Mouse (Mus musculus): ENCODE data around the gene Bcl2l15.
"Not testable (repeated sequence)": the region's sequence is repeated elsewhere in the genome, so short reads cannot be mapped to it uniquely, and the experiment has no call there.

Gene Bcl2l15

GRCm38 (mm10) chr3:103832426-103832825 is at the start of gene Bcl2l15:
Bcl2l15 (plus strand) TSS chr3:103832601.
- no peak for DNase-seq

- no peak for DNase-seq
Observed at GRCm38 (mm10) chr3:103782844-103783609, 49.4 kb upstream of the Bcl2l15 start.

- DNase-seq: no peak
Observed at GRCm38 (mm10) chr3:103787225-103787624, 45.2 kb upstream of the Bcl2l15 start.

GRCm38 (mm10) chr3:103789096-103789495 is 43.3 kb upstream of the Bcl2l15 start:
- no peak for DNase-seq

GRCm38 (mm10) chr3:103789891-103790345 is 42.5 kb upstream of the Bcl2l15 start:
- DNase-seq: peak; percentile 38

- DNase-seq: no peak
Observed at GRCm38 (mm10) chr3:103790346-103791145, 41.9 kb upstream of the Bcl2l15 start.

GRCm38 (mm10) chr3:103791230-103792110 is 40.9 kb upstream of the Bcl2l15 start, which contains the start of gene Hipk1:
Hipk1 (minus strand) TSS chr3:103791563.
- DNase-seq: peak; percentile 92

- DNase-seq: not testable (repeated sequence)
Observed at GRCm38 (mm10) chr3:103792111-103792406, 40.3 kb upstream of the Bcl2l15 start.

- DNase-seq: no peak
Observed at GRCm38 (mm10) chr3:103792566-103792965, 39.8 kb upstream of the Bcl2l15 start.

GRCm38 (mm10) chr3:103796389-103796788 is 36.0 kb upstream of the Bcl2l15 start:
- DNase-seq: no peak

GRCm38 (mm10) chr3:103799507-103799906 is 32.9 kb upstream of the Bcl2l15 start:
- DNase-seq: no peak

- peak; percentile 94 for DNase-seq
Observed at GRCm38 (mm10) chr3:103801631-103802531, 30.5 kb upstream of the Bcl2l15 start.

- peak; percentile 65 for DNase-seq
Observed at GRCm38 (mm10) chr3:103802861-103803260, 29.5 kb upstream of the Bcl2l15 start.

- DNase-seq: no peak
Observed at GRCm38 (mm10) chr3:103805671-103806070, 26.7 kb upstream of the Bcl2l15 start.

- peak; percentile 86 for DNase-seq
Observed at GRCm38 (mm10) chr3:103808891-103809798, 23.3 kb upstream of the Bcl2l15 start, which contains the start of the genes Dclre1b, Ap4b1 and Gm43064. Dclre1b (minus strand) TSS chr3:103809444. Ap4b1 (plus strand) TSS chr3:103809520. Gm43064 (plus strand) TSS chr3:103809573.

GRCm38 (mm10) chr3:103809799-103810150 is 22.6 kb upstream of the Bcl2l15 start:
- DNase-seq: no peak

GRCm38 (mm10) chr3:103810967-103811366 is 21.4 kb upstream of the Bcl2l15 start:
- DNase-seq: no peak

GRCm38 (mm10) chr3:103827548-103827947 is 4.9 kb upstream of the Bcl2l15 start:
- DNase-seq: no peak

- no peak for DNase-seq
Observed at GRCm38 (mm10) chr3:103829036-103829435, 3.4 kb upstream of the Bcl2l15 start.

GRCm38 (mm10) chr3:103830681-103831080 is 1.7 kb upstream of the Bcl2l15 start:
- not testable (repeated sequence) for DNase-seq

- DNase-seq: no peak
Observed at GRCm38 (mm10) chr3:103831146-103831545, 1.3 kb upstream of the Bcl2l15 start.

Data from kidney, adult 11 months (tissue).